Mouse (Mus musculus) stomach, embryonic 14.5 days (tissue): Measurements from ENCODE around the gene Dpm3. TPM values are rescaled to one million over a fixed set of nuclear protein-coding genes. Genes with fewer than 3 reads are reported as not detected.
A peak's percentile ranks its signal among the peaks of the same experiment; 100 is the strongest.

ENCODE experiments used
- ATAC-seq: fragments of 200-750 bp; cut with Nextera tagmentation; 2 replicates; pipeline ENCODE4 v1.8.0; 2017; ENCODE audit warnings: low read depth, moderate TSS enrichment; ENCODE audit not compliant: insufficient number of reproducible peaks, insufficient read depth, low FRiP score
- H3K27ac ChIP-seq: fragments of 300-500 bp; sonication (generic); 2 replicates; pipeline ENCODE4 v1.5.1; 2014; ENCODE audit warnings: mild to moderate bottlenecking, low read length, moderate library complexity, mixed read lengths
- H3K27me3 ChIP-seq: fragments of 300-500 bp; sonication (generic); 2 replicates; pipeline ENCODE4 v1.6.1; 2014; ENCODE audit warnings: low read length, control low read depth, mixed read lengths; ENCODE audit not compliant: control insufficient read depth, insufficient read depth
- H3K36me3 ChIP-seq: fragments of 300-500 bp; sonication (generic); 2 replicates; pipeline ENCODE4 v1.6.1; 2014; ENCODE audit warnings: mild to moderate bottlenecking, control low read depth, low read length, moderate library complexity, mixed read lengths; ENCODE audit not compliant: control insufficient read depth, insufficient read depth
- H3K4me1 ChIP-seq: fragments of 300-500 bp; sonication (generic); 2 replicates; pipeline ENCODE4 v1.6.1; 2014; ENCODE audit warnings: low read length, control low read depth, mixed read lengths; ENCODE audit not compliant: control insufficient read depth, insufficient read depth
- H3K4me2 ChIP-seq: fragments of 300-500 bp; sonication (generic); replicated peaks from 2 replicates; pipeline ENCODE4 v1.6.1; 2014; ENCODE audit warnings: low read depth, low read length, control low read depth
- H3K4me3 ChIP-seq: fragments of 300-500 bp; sonication (generic); 2 replicates; pipeline ENCODE4 v1.5.1; 2014; ENCODE audit warnings: low read depth, low read length, control low read depth
- H3K9ac ChIP-seq: fragments of 300-500 bp; sonication (generic); replicated peaks from 2 replicates; pipeline ENCODE4 v1.6.1; 2014; ENCODE audit warnings: low read depth, mild to moderate bottlenecking, control low read depth, low read length, moderate library complexity, mixed read lengths
- H3K9me3 ChIP-seq: fragments of 300-500 bp; sonication (generic); 2 replicates; pipeline ENCODE4 v1.6.1; 2016; ENCODE audit warnings: low read depth, low read length, control low read depth; ENCODE audit not compliant: control insufficient read depth
- WGBS: fragments of 180-500 bp; shearing (Covaris S2); extraction: QIAGEN DNeasy Blood & Tissue Kit; methylation state at CpG from one replicate; pipeline ENCODE4 v1.1.7; 2014; 5-methylcytosine and 5-hydroxymethylcytosine counted together
- polyA plus RNA-seq: library from polyadenylated mRNA; unstranded; fragments of >200 nt; fragmentation: Nextera tagmentation; extraction: Ambion mirVana; gene quantifications from 2 replicates; pipeline ENCODE4 v1.2.1, GENCODE M21; 2014

Dpm3 gene
- polyA plus RNA-seq, 1 experiment from 2014 or later: 186 TPM

DNA sequence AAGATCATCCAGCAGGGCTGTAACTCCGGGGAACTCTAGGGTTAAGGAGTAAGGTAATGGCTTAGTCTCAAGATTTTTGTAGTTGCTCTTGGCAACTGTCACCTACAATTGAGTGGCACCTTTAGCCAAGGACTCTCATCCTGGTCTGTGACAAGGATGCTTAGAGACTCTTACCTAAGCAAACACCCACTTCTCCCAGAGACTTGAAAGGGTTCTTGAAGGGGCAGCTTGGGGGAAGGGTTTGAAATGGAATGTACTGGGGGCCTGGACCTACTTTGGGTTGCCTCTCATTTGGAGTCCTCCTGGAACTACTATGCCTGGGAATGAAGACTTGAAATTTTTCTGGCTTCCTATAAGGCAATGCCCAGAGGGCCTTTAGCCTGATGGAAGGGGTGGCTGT lies 40.9 kb upstream of the Dpm3 start:
- no peak overlapping the region for H3K27ac ChIP-seq
- no peak overlapping the region for H3K9ac ChIP-seq
- H3K9me3 ChIP-seq: no peaks in the 10 kb centered on the region
- no peak overlapping the region for H3K4me2 ChIP-seq
- no peaks in the 10 kb centered on the region for H3K36me3 ChIP-seq
- no peak for ATAC-seq
- WGBS: 80% methylated on average over 1 of the region's 1 CpGs
- H3K4me3 ChIP-seq: no peak overlapping the region
- H3K4me1 ChIP-seq: peaks cover 11% of the 10 kb centered on the region; the same call in 1 of the 2 replicates
- H3K27me3 ChIP-seq: no peaks in the 10 kb centered on the region

GRCm38 (mm10) chr3:89219546-89219945 lies 39.6 kb upstream of the Dpm3 start:
- Histone ChIP-seq H3K4me3 (no peak overlapping the region), H3K27me3 (no peaks in the 10 kb centered on the region), H3K4me1 (peaks cover 11% of the 10 kb centered on the region; the same call in 1 of the 2 replicates), H3K27ac (no peak overlapping the region), H3K9me3 (no peaks in the 10 kb centered on the region), H3K36me3 (no peaks in the 10 kb centered on the region), H3K9ac (no peak overlapping the region), H3K4me2 (no peak overlapping the region)
- ATAC-seq: no peak
- WGBS: 29% methylated on average over 8 of the region's 8 CpGs

DNA sequence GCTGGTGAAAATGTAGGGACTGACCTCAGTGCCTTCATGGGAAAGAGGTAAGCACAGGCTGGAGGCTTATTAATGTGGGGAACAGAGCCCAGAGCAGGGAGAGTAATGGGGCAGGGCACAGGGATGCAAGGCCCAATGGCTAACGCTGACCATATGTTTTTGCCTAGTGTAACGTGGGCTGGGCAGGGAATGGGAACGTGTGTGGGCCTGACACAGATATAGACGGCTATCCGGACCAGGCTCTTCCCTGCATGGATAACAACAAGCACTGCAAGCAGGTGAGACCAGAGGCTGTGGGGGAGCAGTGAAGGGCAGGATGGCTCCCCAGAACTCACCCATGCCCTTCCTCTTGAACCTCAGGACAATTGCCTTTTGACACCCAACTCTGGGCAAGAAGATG lies 38.0 kb upstream of the Dpm3 start:
- peaks cover 4% of the 10 kb centered on the region for H3K4me1 ChIP-seq
- no peak overlapping the region for H3K9ac ChIP-seq
- no peak overlapping the region for H3K27ac ChIP-seq
- ATAC-seq: no peak
- H3K4me2 ChIP-seq: no peak overlapping the region
- no peak overlapping the region for H3K4me3 ChIP-seq
- no peaks in the 10 kb centered on the region for H3K27me3 ChIP-seq
- H3K9me3 ChIP-seq: no peaks in the 10 kb centered on the region
- no peaks in the 10 kb centered on the region for H3K36me3 ChIP-seq
- WGBS: 78% methylated on average over 5 of the region's 5 CpGs

DNA sequence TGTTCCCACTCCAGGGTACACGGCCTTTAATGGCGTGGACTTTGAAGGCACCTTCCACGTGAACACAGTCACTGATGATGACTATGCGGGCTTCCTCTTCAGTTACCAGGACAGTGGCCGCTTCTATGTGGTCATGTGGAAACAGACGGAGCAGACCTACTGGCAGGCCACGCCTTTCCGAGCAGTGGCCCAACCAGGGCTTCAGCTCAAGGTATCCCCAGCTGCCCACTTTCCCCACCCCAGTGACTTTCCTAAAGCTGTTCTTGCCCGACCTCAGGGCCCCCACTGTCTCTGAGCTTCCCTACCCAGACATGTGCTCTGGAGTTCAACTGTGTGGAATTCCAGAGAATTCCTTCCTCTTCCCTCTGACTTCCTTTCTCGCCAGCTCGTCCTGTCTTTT lies 34.4 kb upstream of the Dpm3 start:
- no peak overlapping the region for H3K9ac ChIP-seq
- no peak overlapping the region for H3K4me3 ChIP-seq
- H3K9me3 ChIP-seq: no peaks in the 10 kb centered on the region
- peaks cover 19% of the 10 kb centered on the region for H3K4me1 ChIP-seq
- WGBS: 75% methylated on average over 11 of the region's 11 CpGs
- no peaks in the 10 kb centered on the region for H3K27me3 ChIP-seq
- ATAC-seq: no peak
- H3K27ac ChIP-seq: no peak overlapping the region
- H3K36me3 ChIP-seq: no peaks in the 10 kb centered on the region
- no peak overlapping the region for H3K4me2 ChIP-seq

DNA sequence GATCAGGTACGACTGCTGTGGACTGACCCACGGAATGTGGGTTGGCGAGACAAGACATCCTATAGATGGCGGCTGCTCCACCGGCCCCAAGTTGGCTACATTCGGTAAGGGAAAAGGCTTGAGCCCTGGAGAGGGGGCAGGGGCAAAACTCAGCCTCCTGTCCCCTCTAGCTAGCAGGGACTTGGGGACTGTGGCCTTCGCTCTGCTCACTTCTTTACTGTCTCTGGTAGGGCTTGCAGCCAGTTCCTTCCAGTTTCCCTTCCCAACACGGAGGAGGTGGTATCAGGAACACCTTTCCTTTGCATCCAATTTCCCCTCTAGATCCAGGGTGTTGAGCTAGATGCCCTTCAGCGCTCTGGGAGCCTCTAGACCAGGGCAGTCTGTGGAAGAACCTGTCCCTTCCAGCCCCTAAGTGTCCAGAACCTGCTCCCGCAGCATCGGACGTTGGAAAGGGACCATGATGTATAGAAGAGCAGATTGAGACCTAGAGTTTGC lies 33.8 kb upstream of the Dpm3 start:
- Histone ChIP-seq H3K4me3 (no peak overlapping the region), H3K36me3 (no peaks in the 10 kb centered on the region), H3K27ac (no peak overlapping the region), H3K9me3 (no peaks in the 10 kb centered on the region), H3K4me1 (peaks cover 19% of the 10 kb centered on the region), H3K27me3 (no peaks in the 10 kb centered on the region), H3K9ac (no peak overlapping the region), H3K4me2 (peak overlapping the region; percentile 86; the same call in 1 of the 2 replicates)
- 54% methylated on average over 12 of the region's 12 CpGs for WGBS
- ATAC-seq: no peak

DNA sequence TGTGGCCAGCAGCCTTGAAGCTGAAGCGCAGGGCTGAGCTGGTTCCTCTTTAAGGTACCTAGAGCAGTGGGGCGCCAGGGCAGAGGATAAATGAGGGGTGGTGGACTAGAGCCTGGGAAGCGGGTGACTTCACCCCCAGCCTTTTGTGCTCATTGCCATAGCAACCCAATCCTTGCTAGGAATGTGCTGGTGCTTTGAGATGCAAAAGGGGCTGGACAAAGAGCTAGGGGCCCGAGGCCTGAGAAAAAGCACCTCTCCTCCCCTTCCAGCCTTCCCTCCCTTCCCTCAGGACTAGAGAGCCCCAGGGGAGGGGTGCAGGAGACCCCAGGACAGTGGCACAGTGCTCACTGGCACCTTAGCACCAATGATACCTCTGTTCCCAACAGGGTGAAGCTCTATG lies 33.2 kb upstream of the Dpm3 start:
- Histone ChIP-seq H3K9me3 (no peaks in the 10 kb centered on the region), H3K9ac (no peak overlapping the region), H3K27ac (no peak overlapping the region), H3K4me1 (peaks cover 19% of the 10 kb centered on the region), H3K4me3 (0 out of 2 replicates have a peak overlapping the region, but pooled peaks have one; percentile 35), H3K4me2 (peak overlapping the region; percentile 86; the same call in 1 of the 2 replicates), H3K36me3 (no peaks in the 10 kb centered on the region), H3K27me3 (no peaks in the 10 kb centered on the region)
- 49% methylated on average over 4 of the region's 4 CpGs for WGBS
- no peak for ATAC-seq

- 24% methylated on average over 11 of the region's 11 CpGs for WGBS
- ATAC-seq: no peak
- peak overlapping the region; percentile 86 for H3K4me2 ChIP-seq
- H3K36me3 ChIP-seq: no peaks in the 10 kb centered on the region
- H3K9ac ChIP-seq: peak overlapping the region; percentile 25; the same call in 1 of the 2 replicates
- no peaks in the 10 kb centered on the region for H3K27me3 ChIP-seq
- no peaks in the 10 kb centered on the region for H3K9me3 ChIP-seq
- H3K4me1 ChIP-seq: peaks cover 19% of the 10 kb centered on the region
- H3K4me3 ChIP-seq: peak overlapping the region; percentile 35
- no peak overlapping the region for H3K27ac ChIP-seq
These were observed 32.8 kb upstream of the Dpm3 start for GRCm38 (mm10) chr3:89226361-89226760.

DNA sequence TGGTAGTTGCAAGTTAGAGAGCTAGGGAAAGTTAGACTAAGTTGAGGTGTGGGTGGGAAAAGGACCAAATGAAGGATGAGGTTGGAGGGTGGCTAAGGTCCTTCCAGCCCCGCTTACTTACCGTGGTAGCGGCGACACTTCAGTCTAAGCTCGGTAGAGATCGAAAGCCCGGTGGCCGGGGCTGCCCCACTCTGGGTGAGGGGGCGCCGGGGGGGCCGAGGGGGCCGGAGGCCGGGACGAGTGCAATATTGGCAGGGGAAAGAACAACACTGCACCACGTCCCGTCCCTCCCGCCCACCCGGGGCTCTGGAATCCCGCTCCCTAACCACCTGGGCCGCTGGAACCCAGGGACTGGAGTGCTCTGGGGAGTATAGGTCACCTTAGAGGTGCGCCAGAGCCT lies 32.3 kb upstream of the Dpm3 start, which contains the start of gene Mtx1:
Gene Mtx1, minus strand, starts transcription at position 189 of the 400 bp plus-strand sequence.
- 3% methylated on average over 21 of the region's 21 CpGs for WGBS
- Histone ChIP-seq H3K4me3 (peak within 1 kb of the TSS; percentile 35), H3K27ac (peak within 1 kb of the TSS; percentile 77; the same call in 1 of the 2 replicates), H3K9me3 (no peaks in the 10 kb centered on the region), H3K4me1 (peaks cover 19% of the 10 kb centered on the region), H3K9ac (peak within 1 kb of the TSS; percentile 30; the same call in 1 of the 2 replicates), H3K36me3 (no peaks in the 10 kb centered on the region), H3K27me3 (no peaks in the 10 kb centered on the region), H3K4me2 (peak within 1 kb of the TSS; percentile 86)
- ATAC-seq: no peak; the same call in 1 of the 2 replicates
